Mouse (Mus musculus): ENCODE measurements at regions not wholly inside any gene's neighbourhood (a gene's known extent, or its start where the extent isn't known, plus 50 kb on each side); places are given as distances from the start of the nearest gene placed in this dataset.

DNA sequence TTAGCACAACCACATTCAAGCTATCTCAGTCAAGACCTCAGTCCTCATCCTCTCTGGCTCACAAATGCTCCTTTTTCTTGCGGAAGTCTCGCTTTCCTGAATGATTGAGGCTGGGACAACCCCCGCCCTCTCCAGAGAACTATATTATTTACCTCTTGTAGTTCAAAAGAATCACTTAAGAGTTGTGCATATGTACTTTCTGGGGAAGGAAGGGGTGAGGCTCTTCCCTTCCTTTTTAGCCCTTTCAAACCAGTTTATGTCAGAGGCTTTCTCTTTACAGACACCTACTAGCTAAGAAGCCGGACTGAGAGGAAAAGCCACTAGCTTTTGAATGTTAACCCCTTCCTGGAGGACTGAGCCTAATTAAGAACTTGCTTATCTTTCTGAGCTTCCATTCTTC, 98.4 kb upstream of the 4933415F23Rik start:
- ATAC-seq (ENCODE audit: low FRiP score) (no peak), DNase-seq (ENCODE audit: low spot score) (no peak)
- H3K9ac ChIP-seq (replicated peaks; ENCODE audit: low read length, poor library complexity, severe bottlenecking) = no peak overlapping the region
- no peaks in the 10 kb centered on the region for H3K27me3 ChIP-seq (ENCODE audit: insufficient read depth, low read length)
- TF ChIP-seq CTCF (IDR thresholded peaks at IDR 0.05) = no peak
- 77% methylated on average over 4 of the region's 4 CpGs for WGBS
- H3K27ac ChIP-seq (ENCODE audit: low read depth, low read length) = no peak overlapping the region
- H3K4me3 ChIP-seq (ENCODE audit: low read depth, low read length) = no peak overlapping the region
- H3K4me2 ChIP-seq (ENCODE audit: low read depth, low read length, poor library complexity, severe bottlenecking) = no peak overlapping the region
- no peaks in the 10 kb centered on the region for H3K9me3 ChIP-seq (ENCODE audit: low read length)
- H3K4me1 ChIP-seq (ENCODE audit: insufficient read depth, low read length) = no peaks in the 10 kb centered on the region
- no peaks in the 10 kb centered on the region for H3K36me3 ChIP-seq (ENCODE audit: insufficient read depth, low read length)

DNA sequence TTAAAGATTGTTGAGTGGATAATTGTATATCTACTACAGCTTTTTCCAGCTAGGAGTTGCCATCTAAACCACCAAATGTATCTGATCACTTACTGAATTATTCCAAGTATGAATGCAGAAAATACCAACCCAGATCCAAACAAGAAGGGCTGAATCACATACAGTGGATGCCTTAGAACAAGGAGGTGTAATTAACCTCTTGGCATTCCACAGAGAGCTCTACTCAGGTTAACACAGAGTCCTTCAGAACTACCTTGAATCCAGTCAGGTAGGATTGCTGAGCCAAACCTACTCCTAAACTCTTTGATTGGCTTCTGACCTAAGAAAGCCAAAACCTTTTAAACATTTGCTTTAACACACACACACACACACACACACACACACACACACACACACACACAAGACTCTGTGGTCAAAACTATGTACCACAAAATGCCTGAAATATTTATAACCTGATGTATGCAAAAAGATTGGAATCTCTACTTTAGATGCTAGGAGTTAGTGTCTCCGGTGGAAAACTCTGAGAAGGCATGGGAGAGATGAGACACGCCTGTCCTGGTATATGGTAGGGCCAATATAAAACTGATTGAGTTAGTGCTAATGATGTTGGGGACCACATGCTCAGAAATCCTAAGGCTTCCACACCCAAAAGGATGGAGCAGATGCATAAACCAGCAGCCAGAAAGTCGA, 88.4 kb upstream of the 4933415F23Rik start:
- Histone ChIP-seq H3K36me3 (ENCODE audit: insufficient read depth, low read length) (no peaks in the 10 kb centered on the region), H3K4me1 (ENCODE audit: insufficient read depth, low read length) (no peaks in the 10 kb centered on the region), H3K4me2 (ENCODE audit: low read depth, low read length, poor library complexity, severe bottlenecking) (no peak overlapping the region), H3K27ac (ENCODE audit: low read depth, low read length) (no peak overlapping the region), H3K27me3 (ENCODE audit: insufficient read depth, low read length) (no peaks in the 10 kb centered on the region), H3K9ac (replicated peaks; ENCODE audit: low read length, poor library complexity, severe bottlenecking) (no peak overlapping the region), H3K9me3 (ENCODE audit: low read length) (no peaks in the 10 kb centered on the region), H3K4me3 (ENCODE audit: low read depth, low read length) (no peak overlapping the region)
- ATAC-seq (ENCODE audit: low FRiP score) (no peak), DNase-seq (ENCODE audit: low spot score) (no peak)
- 89% methylated on average over 3 of the region's 3 CpGs for WGBS
- no peak for TF ChIP-seq CTCF (IDR thresholded peaks at IDR 0.05)

DNA sequence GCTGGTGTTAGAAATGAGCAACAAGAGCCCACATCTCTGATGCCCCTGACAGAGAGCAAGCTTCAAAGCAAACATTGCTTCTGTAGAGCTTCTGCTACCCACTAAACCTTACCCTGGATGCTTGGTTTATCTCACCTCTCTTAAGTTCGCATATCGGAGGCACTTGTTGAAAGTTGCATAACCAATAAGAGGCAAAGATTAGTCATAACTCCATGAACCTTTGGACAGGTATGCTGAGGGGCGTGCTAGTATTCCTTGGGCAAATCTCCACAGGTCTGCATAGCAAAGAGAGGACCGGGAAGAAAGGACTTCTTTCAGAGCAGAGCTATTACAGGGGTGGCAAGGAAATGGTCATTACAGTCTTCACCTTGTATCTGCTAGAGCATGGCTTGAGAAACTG, 87.7 kb upstream of the 4933415F23Rik start:
- Histone ChIP-seq H3K4me2 (ENCODE audit: low read depth, low read length, poor library complexity, severe bottlenecking) (no peak overlapping the region), H3K36me3 (ENCODE audit: insufficient read depth, low read length) (no peaks in the 10 kb centered on the region), H3K4me1 (ENCODE audit: insufficient read depth, low read length) (no peaks in the 10 kb centered on the region), H3K9me3 (ENCODE audit: low read length) (no peaks in the 10 kb centered on the region), H3K9ac (replicated peaks; ENCODE audit: low read length, poor library complexity, severe bottlenecking) (no peak overlapping the region), H3K27ac (ENCODE audit: low read depth, low read length) (no peak overlapping the region), H3K4me3 (ENCODE audit: low read depth, low read length) (no peak overlapping the region), H3K27me3 (ENCODE audit: insufficient read depth, low read length) (no peaks in the 10 kb centered on the region)
- no peak for DNase-seq (ENCODE audit: low spot score)
- WGBS = 94% methylated on average over 4 of the region's 4 CpGs
- TF ChIP-seq CTCF (IDR thresholded peaks at IDR 0.05) = no peak
- no peak for ATAC-seq (ENCODE audit: low FRiP score)

- Histone ChIP-seq H3K9ac (replicated peaks; ENCODE audit: low read length, poor library complexity, severe bottlenecking) (no peak overlapping the region), H3K27me3 (ENCODE audit: insufficient read depth, low read length) (no peaks in the 10 kb centered on the region), H3K9me3 (ENCODE audit: low read length) (no peaks in the 10 kb centered on the region), H3K4me1 (ENCODE audit: insufficient read depth, low read length) (no peaks in the 10 kb centered on the region), H3K27ac (ENCODE audit: low read depth, low read length) (no peak overlapping the region), H3K36me3 (ENCODE audit: insufficient read depth, low read length) (no peaks in the 10 kb centered on the region), H3K4me3 (ENCODE audit: low read depth, low read length) (no peak overlapping the region), H3K4me2 (ENCODE audit: low read depth, low read length, poor library complexity, severe bottlenecking) (no peak overlapping the region)
- TF ChIP-seq CTCF (IDR thresholded peaks at IDR 0.05) = no peak
- DNase-seq (ENCODE audit: low spot score) (no peak), ATAC-seq (ENCODE audit: low FRiP score) (no peak)
- 82% methylated on average over 5 of the region's 5 CpGs for WGBS
These were observed 86.2 kb upstream of the 4933415F23Rik start for GRCm38 (mm10) chr1:23188216-23188615.

GRCm38 (mm10) chr1:23187446-23188206, 85.6 kb upstream of the 4933415F23Rik start:
- H3K27ac ChIP-seq (ENCODE audit: low read depth, low read length) = no peak overlapping the region
- H3K27me3 ChIP-seq (ENCODE audit: insufficient read depth, low read length) = no peaks in the 10 kb centered on the region
- 80% methylated on average over 6 of the region's 6 CpGs for whole genome bisulfite sequencing
- no peaks in the 10 kb centered on the region for H3K36me3 ChIP-seq (ENCODE audit: insufficient read depth, low read length)
- no peak overlapping the region for H3K9ac ChIP-seq (replicated peaks; ENCODE audit: low read length, poor library complexity, severe bottlenecking)
- no peaks in the 10 kb centered on the region for H3K4me1 ChIP-seq (ENCODE audit: insufficient read depth, low read length)
- no peak for TF ChIP-seq CTCF (IDR thresholded peaks at IDR 0.05)
- H3K4me2 ChIP-seq (ENCODE audit: low read depth, low read length, poor library complexity, severe bottlenecking) = no peak overlapping the region
- DNase-seq (ENCODE audit: low spot score) = no peak
- no peak overlapping the region for H3K4me3 ChIP-seq (ENCODE audit: low read depth, low read length)
- no peaks in the 10 kb centered on the region for H3K9me3 ChIP-seq (ENCODE audit: low read length)
- ATAC-seq (ENCODE audit: low FRiP score) = no peak

DNA sequence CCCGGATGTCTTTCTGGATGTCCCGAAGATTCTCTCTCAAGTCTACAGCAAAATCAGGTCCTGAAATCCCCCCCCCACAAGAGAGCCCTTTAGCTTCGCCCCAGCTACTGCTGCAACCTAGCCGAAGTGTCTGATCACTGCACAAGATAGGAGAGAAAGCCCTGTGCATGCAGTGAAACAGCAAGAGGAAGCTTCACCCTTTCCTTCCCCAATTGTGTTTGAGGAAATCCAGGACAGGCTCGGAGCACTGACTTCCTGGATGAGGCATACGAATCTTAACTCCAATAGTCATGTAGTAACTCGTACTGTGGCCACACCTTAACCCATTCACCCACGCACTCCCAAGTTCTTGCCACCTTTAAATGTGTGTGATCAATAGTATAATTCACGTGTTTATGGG, 82.7 kb upstream of the 4933415F23Rik start:
- no peak overlapping the region for H3K4me2 ChIP-seq (ENCODE audit: low read depth, low read length, poor library complexity, severe bottlenecking)
- no peak overlapping the region for H3K27ac ChIP-seq (ENCODE audit: low read depth, low read length)
- DNase-seq (ENCODE audit: low spot score) (no peak), ATAC-seq (ENCODE audit: low FRiP score) (no peak)
- 87% methylated on average over 9 of the region's 9 CpGs for WGBS
- no peaks in the 10 kb centered on the region for H3K36me3 ChIP-seq (ENCODE audit: insufficient read depth, low read length)
- no peaks in the 10 kb centered on the region for H3K27me3 ChIP-seq (ENCODE audit: insufficient read depth, low read length)
- no peak overlapping the region for H3K4me3 ChIP-seq (ENCODE audit: low read depth, low read length)
- no peak for TF ChIP-seq CTCF (IDR thresholded peaks at IDR 0.05)
- no peak overlapping the region for H3K9ac ChIP-seq (replicated peaks; ENCODE audit: low read length, poor library complexity, severe bottlenecking)
- H3K4me1 ChIP-seq (ENCODE audit: insufficient read depth, low read length) = no peaks in the 10 kb centered on the region
- no peaks in the 10 kb centered on the region for H3K9me3 ChIP-seq (ENCODE audit: low read length)

All from midbrain, postnatal 0 days (tissue).